Mouse (Mus musculus) testis, postnatal 14 days (tissue): ENCODE measurements around the gene Ptprt.
"Not testable (repeated sequence)": the region's sequence is repeated elsewhere in the genome, so short reads cannot be mapped to it uniquely, and the experiment has no call there.

Experiments used
- DNase-seq: peaks from one replicate; pipeline ENCODE4 v3.0.0; 2021; ENCODE audit warnings: low spot score

The Ptprt gene

GRCm38 (mm10) chr2:161519671-161520070 is 1141.3 kb downstream of the Ptprt start:
- DNase-seq: no peak

- no peak for DNase-seq
These were observed 1144.0 kb downstream of the Ptprt start for GRCm38 (mm10) chr2:161516921-161517320.

GRCm38 (mm10) chr2:161513256-161513655 is 1147.7 kb downstream of the Ptprt start:
- no peak for DNase-seq

- not testable (repeated sequence) for DNase-seq
These were observed 1148.9 kb downstream of the Ptprt start for GRCm38 (mm10) chr2:161511880-161512570.

GRCm38 (mm10) chr2:161511101-161511759 is 1149.7 kb downstream of the Ptprt start:
- no peak for DNase-seq

GRCm38 (mm10) chr2:161499097-161499899 is 1161.6 kb downstream of the Ptprt start:
- no peak for DNase-seq

GRCm38 (mm10) chr2:161498449-161499096 is 1162.4 kb downstream of the Ptprt start:
- DNase-seq: no peak

GRCm38 (mm10) chr2:161481741-161482140 is 1179.2 kb downstream of the Ptprt start:
- DNase-seq: no peak

GRCm38 (mm10) chr2:161480445-161480844 is 1180.5 kb downstream of the Ptprt start:
- no peak for DNase-seq
